Mouse (Mus musculus) heart, postnatal 0 days (tissue): ENCODE data around the gene Cnih1. TPM values are rescaled to one million over a fixed set of nuclear protein-coding genes. Genes with fewer than 3 reads are reported as not detected.
"Not testable (repeated sequence)": the region's sequence is repeated elsewhere in the genome, so short reads cannot be mapped to it uniquely, and the experiment has no call there.

Source experiments
- ATAC-seq: fragments of 200-750 bp; cut with Nextera tagmentation; 2 replicates; pipeline ENCODE4 v1.8.0; 2017; ENCODE audit warnings: low read depth, moderate number of reproducible peaks, moderate library complexity; ENCODE audit not compliant: insufficient read depth
- DNase-seq: peaks from one replicate; pipeline ENCODE4 v3.0.0-alpha.2; 2016; ENCODE audit warnings: low spot score
- H3K27ac ChIP-seq: fragments of 300-500 bp; sonication (generic); 2 replicates; pipeline ENCODE4 v1.5.1; 2014; ENCODE audit warnings: low read depth, mild to moderate bottlenecking
- H3K27me3 ChIP-seq: fragments of 300-500 bp; sonication (generic); 2 replicates; pipeline ENCODE4 v1.6.1; 2014; ENCODE audit warnings: low read length, mixed read lengths; ENCODE audit not compliant: control insufficient read depth, insufficient read depth
- H3K36me3 ChIP-seq: fragments of 300-500 bp; sonication (generic); replicated peaks from 2 replicates; pipeline ENCODE4 v1.6.1; 2014; ENCODE audit warnings: low read length, mixed read lengths; ENCODE audit not compliant: control insufficient read depth, insufficient read depth
- H3K4me1 ChIP-seq: fragments of 300-500 bp; sonication (generic); 2 replicates; pipeline ENCODE4 v1.6.1; 2014; ENCODE audit warnings: antibody characterized with exemption; ENCODE audit not compliant: control insufficient read depth, insufficient read depth
- H3K4me2 ChIP-seq: fragments of 300-500 bp; sonication (generic); 2 replicates; pipeline ENCODE4 v1.6.1; 2014; ENCODE audit warnings: low read depth, mild to moderate bottlenecking, low read length, moderate library complexity
- H3K4me3 ChIP-seq: fragments of 300-500 bp; sonication (generic); 2 replicates; pipeline ENCODE4 v1.5.1; 2014; ENCODE audit warnings: low read depth, low read length
- H3K9ac ChIP-seq: fragments of 300-500 bp; sonication (generic); replicated peaks from 2 replicates; pipeline ENCODE4 v1.6.1; 2014; ENCODE audit warnings: low read depth, low read length, mixed read lengths
- H3K9me3 ChIP-seq: fragments of 300-500 bp; sonication (generic); replicated peaks from 2 replicates; pipeline ENCODE4 v1.6.1; 2016; ENCODE audit warnings: low read length; ENCODE audit not compliant: control insufficient read depth
- CTCF ChIP-seq: IDR thresholded peaks from 2 replicates; pipeline ENCODE4 v1.5.1; 2016; ENCODE audit warnings: antibody characterized with exemption, control low read depth, low read depth
- EP300 ChIP-seq: IDR thresholded peaks from 2 replicates; pipeline ENCODE4 v1.6.1; 2016; ENCODE audit warnings: antibody characterized with exemption, low read depth
- whole genome bisulfite sequencing: fragments of 180-500 bp; shearing (Covaris S2); extraction: QIAGEN DNeasy Blood & Tissue Kit; methylation state at CpG from one replicate; pipeline ENCODE4 v1.1.7; 2014; 5-methylcytosine and 5-hydroxymethylcytosine counted together
- polyA plus RNA-seq: library from polyadenylated mRNA; unstranded; fragments of >200 nt; fragmentation: Nextera tagmentation; extraction: Ambion mirVana; gene quantifications from 2 replicates; pipeline ENCODE4 v1.2.1, GENCODE M21; 2015
- total RNA-seq: library from RNA; depleted of rRNA; stranded (reverse); fragments of >200 nt; gene quantifications from 2 replicates; pipeline ENCODE4 v1.2.3, GENCODE M21; 2014; ENCODE audit warnings: low replicate concordance

The Cnih1 gene
- total and polyA plus RNA-seq, 2 experiments from 2014 or later, result 103 to 131 TPM

GRCm38 (mm10) chr14:46823996-46824395 lies 35.8 kb upstream of the Cnih1 start:
- H3K4me1 ChIP-seq, result peaks cover 9% of the 10 kb centered on the region
- no peak overlapping the region for H3K4me3 ChIP-seq
- no peak for ATAC-seq
- H3K36me3 ChIP-seq, result no peaks in the 10 kb centered on the region
- H3K9ac ChIP-seq, result no peak overlapping the region
- H3K4me2 ChIP-seq, result no peak overlapping the region
- 73% methylated on average over 2 of the region's 2 CpGs for WGBS
- no peaks in the 10 kb centered on the region for H3K27me3 ChIP-seq
- H3K27ac ChIP-seq, result no peak overlapping the region
- no peak for DNase-seq
- no peaks in the 10 kb centered on the region for H3K9me3 ChIP-seq
- TF ChIP-seq CTCF (no peak), EP300 (no peak)

GRCm38 (mm10) chr14:46821873-46822716 lies 33.9 kb upstream of the Cnih1 start, which contains the start of gene Gmfb:
Gene Gmfb (minus strand): TSS chr14:46822242.
- peaks cover 9% of the 10 kb centered on the region for H3K4me1 ChIP-seq
- ATAC-seq, result peak; percentile 98

GRCm38 (mm10) chr14:46821271-46821872 lies 33.2 kb upstream of the Cnih1 start:
- peak overlapping the region; percentile 98 for H3K4me3 ChIP-seq
- no peaks in the 10 kb centered on the region for H3K27me3 ChIP-seq
- TF ChIP-seq EP300, result no peak
- peaks cover 9% of the 10 kb centered on the region for H3K4me1 ChIP-seq
- H3K9me3 ChIP-seq, result no peaks in the 10 kb centered on the region
- H3K36me3 ChIP-seq, result peaks cover 10% of the 10 kb centered on the region
- ATAC-seq (0 out of 2 replicates have a peak, but pooled peaks have one; percentile 9), DNase-seq (peak; percentile 39)
- peak overlapping the region; percentile 89 for H3K9ac ChIP-seq
- 0% methylated on average over 11 of the region's 11 CpGs for WGBS
- peak overlapping the region; percentile 79 for H3K4me2 ChIP-seq
- H3K27ac ChIP-seq, result peak overlapping the region; percentile 98

More at GRCm38 (mm10) chr14:46821873-46822716, 33.9 kb upstream of the Cnih1 start, which contains the start of gene Gmfb:
- TF ChIP-seq EP300 (peak; percentile 93), CTCF (peak; percentile 19; the same call in 1 of the 2 replicates)
- peak; percentile 92 for DNase-seq
- Histone ChIP-seq H3K27me3 (no peaks in the 10 kb centered on the region), H3K9me3 (no peaks in the 10 kb centered on the region), H3K36me3 (peaks cover 3% of the 10 kb centered on the region), H3K9ac (peak within 1 kb of the TSS; percentile 89), H3K27ac (peak within 1 kb of the TSS; percentile 98), H3K4me2 (peak within 1 kb of the TSS; percentile 79), H3K4me3 (peak within 1 kb of the TSS; percentile 98)
- under 1% methylated on average over 64 of the region's 65 CpGs for WGBS

GRCm38 (mm10) chr14:46819961-46820360 lies 31.8 kb upstream of the Cnih1 start:
- not testable (repeated sequence) for H3K9me3 ChIP-seq, H3K27me3 ChIP-seq
- 96% methylated on average over 5 of the region's 6 CpGs for WGBS

GRCm38 (mm10) chr14:46818743-46819142 lies 30.5 kb upstream of the Cnih1 start:
- DNase-seq, result no peak
- TF ChIP-seq CTCF (no peak), EP300 (no peak)
- WGBS, result 91% methylated on average over 7 of the region's 7 CpGs
- no peaks in the 10 kb centered on the region for H3K9me3 ChIP-seq
- no peak overlapping the region for H3K4me2 ChIP-seq
- peaks cover 27% of the 10 kb centered on the region for H3K36me3 ChIP-seq
- ATAC-seq, result no peak
- H3K4me3 ChIP-seq, result no peak overlapping the region
- H3K4me1 ChIP-seq, result peaks cover 9% of the 10 kb centered on the region
- H3K27me3 ChIP-seq, result no peaks in the 10 kb centered on the region
- no peak overlapping the region for H3K9ac ChIP-seq
- H3K27ac ChIP-seq, result no peak overlapping the region

More at GRCm38 (mm10) chr14:46819961-46820360, 31.8 kb upstream of the Cnih1 start:
- H3K36me3 ChIP-seq, result peaks cover 22% of the 10 kb centered on the region
- H3K27ac ChIP-seq, H3K4me1 ChIP-seq, DNase-seq, H3K4me3 ChIP-seq, H3K4me2 ChIP-seq, H3K9ac ChIP-seq, ATAC-seq: not testable (repeated sequence)
